Mouse (Mus musculus) embryonic fibroblast, embryonic 13.5 days (primary cell): ENCODE data around the gene Mki67.

Experiments
- CTCF ChIP-seq: IDR thresholded peaks from 2 replicates; pipeline ENCODE4 v1.5.1; 2011; ENCODE audit warnings: mild to moderate bottlenecking, control low read depth, low read length, moderate library complexity, borderline replicate concordance; ENCODE audit not compliant: insufficient read depth
- POLR2A ChIP-seq: IDR thresholded peaks from 2 replicates; pipeline ENCODE4 v1.6.1; 2011; ENCODE audit warnings: low read depth, mild to moderate bottlenecking, control low read depth, low read length, moderate library complexity

GRCm38 (mm10) chr7:135726707-135727106, 10.5 kb upstream of the Mki67 start:
- TF ChIP-seq CTCF (no peak), POLR2A (no peak)
